Mouse (Mus musculus): ENCODE measurements at regions not wholly inside any gene's neighbourhood (a gene's known extent, or its start where the extent isn't known, plus 50 kb on each side); places are given as distances from the start of the nearest gene placed in this dataset.

DNA sequence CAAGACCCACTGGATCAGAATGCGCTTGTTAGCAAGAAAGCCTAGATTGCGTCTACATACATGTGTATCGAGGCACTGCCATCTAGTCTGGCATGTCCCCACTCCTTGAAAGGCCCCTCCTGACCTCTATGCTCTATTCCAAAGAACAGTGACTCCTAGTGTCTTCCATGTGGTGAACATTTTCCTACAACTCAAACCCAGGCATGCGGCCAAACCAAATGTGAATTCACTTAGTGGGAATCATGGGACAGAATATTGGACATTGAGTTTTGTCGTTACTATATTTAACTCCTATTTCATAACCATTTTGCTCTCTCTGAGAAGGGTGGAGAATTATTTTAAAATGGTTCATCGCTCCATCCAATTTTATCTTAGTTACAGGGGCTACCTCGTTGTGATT, 196.7 kb downstream of the Cd47 start:
- no peak overlapping the region for H3K27ac ChIP-seq (ENCODE audit: low read depth)

DNA sequence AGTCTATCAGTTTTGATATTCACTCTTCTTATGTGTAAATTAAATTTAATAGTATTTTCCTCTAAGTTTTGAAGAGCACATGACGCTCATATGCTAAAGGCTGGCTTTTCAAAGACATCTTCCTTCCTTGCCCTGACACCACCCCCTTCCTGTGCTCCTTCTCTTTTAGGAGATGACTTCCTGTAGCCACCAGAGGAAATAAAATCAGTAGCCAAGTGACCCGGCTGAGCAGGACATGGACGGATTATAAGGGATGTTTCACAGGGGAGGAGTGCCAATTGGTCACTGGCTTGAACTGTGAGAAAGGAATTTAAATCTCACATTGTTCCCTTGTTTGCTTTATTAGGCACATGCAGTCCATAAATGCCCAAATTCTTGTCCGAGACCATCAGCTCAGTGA, 200.5 kb downstream of the Cd47 start:
- Histone ChIP-seq H3K4me3 (ENCODE audit: low read depth, low read length) (no peak overlapping the region), H3K4me1 (ENCODE audit: control insufficient read depth, insufficient read depth) (no peaks in the 10 kb centered on the region), H3K36me3 (replicated peaks; ENCODE audit: control insufficient read depth, insufficient read depth, low read length) (no peaks in the 10 kb centered on the region), H3K9me3 (replicated peaks; ENCODE audit: control insufficient read depth, low read length) (no peaks in the 10 kb centered on the region), H3K9ac (replicated peaks; ENCODE audit: low read depth, low read length) (no peak overlapping the region), H3K27ac (ENCODE audit: low read depth) (no peak overlapping the region), H3K4me2 (ENCODE audit: low read depth, low read length) (no peak overlapping the region), H3K27me3 (ENCODE audit: control insufficient read depth, insufficient read depth, low read length) (no peaks in the 10 kb centered on the region)
- 51% methylated on average over 4 of the region's 4 CpGs for WGBS
- no peak for DNase-seq (ENCODE audit: low spot score)
- TF ChIP-seq CTCF (IDR thresholded peaks at IDR 0.05; ENCODE audit: low read depth) (no peak), EP300 (IDR thresholded peaks at IDR 0.05; ENCODE audit: low read depth) (no peak)
- ATAC-seq (ENCODE audit: insufficient read depth, low read depth), result no peak

More for the DNA sequence above, 196.7 kb downstream of the Cd47 start:
- no peaks in the 10 kb centered on the region for H3K27me3 ChIP-seq (ENCODE audit: control insufficient read depth, insufficient read depth, low read length)
- no peaks in the 10 kb centered on the region for H3K4me1 ChIP-seq (ENCODE audit: control insufficient read depth, insufficient read depth)
- no peak for TF ChIP-seq EP300 (IDR thresholded peaks at IDR 0.05; ENCODE audit: low read depth)
- TF ChIP-seq CTCF (IDR thresholded peaks at IDR 0.05; ENCODE audit: low read depth), result peak; percentile 39
- peak; percentile 39 for DNase-seq (ENCODE audit: low spot score)
- H3K4me2 ChIP-seq (ENCODE audit: low read depth, low read length), result no peak overlapping the region
- 67% methylated on average over 7 of the region's 7 CpGs for WGBS
- H3K4me3 ChIP-seq (ENCODE audit: low read depth, low read length), result no peak overlapping the region
- no peaks in the 10 kb centered on the region for H3K9me3 ChIP-seq (replicated peaks; ENCODE audit: control insufficient read depth, low read length)
- no peak overlapping the region for H3K9ac ChIP-seq (replicated peaks; ENCODE audit: low read depth, low read length)
- 0 out of 2 replicates have a peak, but pooled peaks have one; percentile 44 for ATAC-seq (ENCODE audit: insufficient read depth, low read depth)
- no peaks in the 10 kb centered on the region for H3K36me3 ChIP-seq (replicated peaks; ENCODE audit: control insufficient read depth, insufficient read depth, low read length)

DNA sequence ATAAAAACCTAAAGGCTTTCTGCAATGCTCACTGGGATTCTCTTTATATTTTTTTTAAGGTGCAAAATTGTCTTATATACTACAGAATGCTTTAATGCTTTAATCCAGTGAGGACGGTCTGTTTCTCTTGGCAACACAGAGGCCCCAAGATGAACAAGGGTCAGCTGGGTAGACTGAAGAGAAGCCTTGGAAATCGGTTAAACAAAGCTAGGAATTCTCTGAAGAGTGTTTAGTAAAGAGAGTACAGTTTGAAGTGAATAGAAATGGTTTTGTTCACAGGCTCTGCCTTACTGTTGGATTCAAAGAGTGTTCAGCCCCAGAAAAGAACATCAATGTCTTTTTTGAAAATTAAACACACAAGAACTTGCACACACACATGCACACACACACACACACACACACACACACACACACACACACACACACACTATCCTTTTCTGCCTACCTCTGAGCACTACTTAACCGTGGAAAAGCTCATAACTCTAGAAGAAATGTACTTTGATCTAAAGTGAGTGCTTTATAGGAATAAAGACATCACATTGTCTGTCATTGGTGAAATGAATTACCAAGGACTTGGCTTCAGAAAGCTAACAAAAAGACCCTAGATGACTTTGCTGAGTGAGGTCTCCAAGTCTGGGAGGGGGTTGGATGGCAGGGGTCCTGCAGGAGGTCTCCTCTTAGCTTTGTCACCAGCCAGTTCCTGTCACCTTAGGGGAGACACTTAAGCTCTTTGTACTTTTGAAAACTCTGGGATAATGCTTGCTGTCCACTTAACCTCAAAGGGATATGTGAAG, 201.5 kb downstream of the Cd47 start:
- Histone ChIP-seq H3K4me2 (ENCODE audit: low read depth, low read length) (no peak overlapping the region), H3K27me3 (ENCODE audit: control insufficient read depth, insufficient read depth, low read length) (no peaks in the 10 kb centered on the region), H3K4me1 (ENCODE audit: control insufficient read depth, insufficient read depth) (no peaks in the 10 kb centered on the region), H3K9me3 (replicated peaks; ENCODE audit: control insufficient read depth, low read length) (no peaks in the 10 kb centered on the region), H3K27ac (ENCODE audit: low read depth) (no peak overlapping the region), H3K4me3 (ENCODE audit: low read depth, low read length) (no peak overlapping the region), H3K36me3 (replicated peaks; ENCODE audit: control insufficient read depth, insufficient read depth, low read length) (no peaks in the 10 kb centered on the region), H3K9ac (replicated peaks; ENCODE audit: low read depth, low read length) (no peak overlapping the region)
- ATAC-seq (ENCODE audit: insufficient read depth, low read depth) (no peak), DNase-seq (ENCODE audit: low spot score) (no peak)
- no peak for TF ChIP-seq EP300 (IDR thresholded peaks at IDR 0.05; ENCODE audit: low read depth)
- no peak for TF ChIP-seq CTCF (IDR thresholded peaks at IDR 0.05; ENCODE audit: low read depth)
- 48% methylated on average over 3 of the region's 3 CpGs for WGBS

DNA sequence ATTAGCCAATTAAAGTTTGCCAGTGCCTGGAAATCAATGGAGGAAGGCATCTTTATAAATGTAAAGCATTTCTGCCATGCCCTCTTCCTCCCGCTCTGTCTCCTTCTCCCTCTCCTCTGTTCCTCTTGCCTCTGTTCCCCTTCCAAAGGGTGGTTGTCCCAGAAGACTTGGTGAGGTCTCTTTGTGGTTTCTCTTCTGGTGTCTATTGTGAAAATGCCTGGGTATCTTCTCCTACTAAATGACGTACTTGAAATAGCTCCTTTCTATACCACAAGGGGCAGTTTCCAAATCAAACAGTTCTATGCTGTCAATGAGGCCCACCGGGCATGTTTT, 202.1 kb downstream of the Cd47 start:
- H3K4me2 ChIP-seq (ENCODE audit: low read depth, low read length), result no peak overlapping the region
- no peaks in the 10 kb centered on the region for H3K9me3 ChIP-seq (replicated peaks; ENCODE audit: control insufficient read depth, low read length)
- ATAC-seq (ENCODE audit: insufficient read depth, low read depth) (no peak), DNase-seq (ENCODE audit: low spot score) (no peak)
- TF ChIP-seq CTCF (IDR thresholded peaks at IDR 0.05; ENCODE audit: low read depth) (no peak), EP300 (IDR thresholded peaks at IDR 0.05; ENCODE audit: low read depth) (no peak)
- WGBS, result 67% methylated on average over 3 of the region's 3 CpGs
- no peak overlapping the region for H3K27ac ChIP-seq (ENCODE audit: low read depth)
- no peak overlapping the region for H3K4me3 ChIP-seq (ENCODE audit: low read depth, low read length)
- no peaks in the 10 kb centered on the region for H3K36me3 ChIP-seq (replicated peaks; ENCODE audit: control insufficient read depth, insufficient read depth, low read length)
- no peaks in the 10 kb centered on the region for H3K27me3 ChIP-seq (ENCODE audit: control insufficient read depth, insufficient read depth, low read length)
- no peak overlapping the region for H3K9ac ChIP-seq (replicated peaks; ENCODE audit: low read depth, low read length)
- H3K4me1 ChIP-seq (ENCODE audit: control insufficient read depth, insufficient read depth), result no peaks in the 10 kb centered on the region

DNA sequence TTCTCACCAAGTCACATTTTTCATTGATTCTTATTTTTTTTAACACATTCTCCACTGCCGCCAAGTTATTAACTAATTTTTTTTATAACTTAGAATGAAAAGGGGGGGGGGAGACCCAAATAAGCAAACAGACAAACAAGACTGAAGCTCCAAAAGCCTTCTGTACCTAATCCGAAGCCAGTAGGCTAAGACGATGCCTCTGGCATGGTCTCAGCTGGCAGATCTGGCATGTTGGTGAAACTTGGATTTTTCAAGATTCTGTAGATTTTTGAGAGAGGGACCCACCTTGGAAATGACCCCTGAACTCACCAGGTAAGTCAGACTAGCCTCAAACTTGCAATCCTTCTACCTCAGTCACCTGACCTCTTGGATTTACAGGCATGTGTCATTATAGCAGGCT, 208.7 kb downstream of the Cd47 start:
- Histone ChIP-seq H3K4me1 (ENCODE audit: control insufficient read depth, insufficient read depth) (peaks cover 19% of the 10 kb centered on the region; the same call in 1 of the 2 replicates), H3K9ac (replicated peaks; ENCODE audit: low read depth, low read length) (no peak overlapping the region), H3K27me3 (ENCODE audit: control insufficient read depth, insufficient read depth, low read length) (no peaks in the 10 kb centered on the region), H3K4me3 (ENCODE audit: low read depth, low read length) (no peak overlapping the region), H3K4me2 (ENCODE audit: low read depth, low read length) (no peak overlapping the region), H3K27ac (ENCODE audit: low read depth) (no peak overlapping the region), H3K36me3 (replicated peaks; ENCODE audit: control insufficient read depth, insufficient read depth, low read length) (no peaks in the 10 kb centered on the region), H3K9me3 (replicated peaks; ENCODE audit: control insufficient read depth, low read length) (no peaks in the 10 kb centered on the region)
- TF ChIP-seq CTCF (IDR thresholded peaks at IDR 0.05; ENCODE audit: low read depth) (no peak), EP300 (IDR thresholded peaks at IDR 0.05; ENCODE audit: low read depth) (no peak)
- DNase-seq (ENCODE audit: low spot score) (no peak), ATAC-seq (ENCODE audit: insufficient read depth, low read depth) (no peak)
- 84% methylated on average over 3 of the region's 3 CpGs for WGBS

DNA sequence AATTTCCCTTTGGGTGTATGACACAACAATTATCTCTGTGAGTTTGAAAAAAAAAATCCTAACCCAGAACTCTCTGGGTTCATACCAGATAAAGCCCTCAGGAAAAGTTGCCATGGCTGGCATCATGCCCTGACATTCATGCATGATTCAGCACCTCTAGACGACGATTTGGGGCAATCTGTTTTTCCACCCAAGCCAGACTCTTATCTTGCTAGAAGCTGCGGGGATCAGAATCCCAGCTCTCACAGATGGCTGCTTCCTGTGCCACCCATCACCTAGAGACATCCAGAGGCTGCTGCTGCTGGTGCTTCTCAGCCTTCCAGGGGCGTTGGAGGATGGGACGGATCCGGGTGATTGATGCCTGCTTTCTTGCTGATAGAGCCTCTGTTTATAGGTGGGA, 209.2 kb downstream of the Cd47 start:
- Histone ChIP-seq H3K27ac (ENCODE audit: low read depth) (no peak overlapping the region), H3K9me3 (replicated peaks; ENCODE audit: control insufficient read depth, low read length) (no peaks in the 10 kb centered on the region), H3K4me3 (ENCODE audit: low read depth, low read length) (no peak overlapping the region), H3K36me3 (replicated peaks; ENCODE audit: control insufficient read depth, insufficient read depth, low read length) (no peaks in the 10 kb centered on the region), H3K4me2 (ENCODE audit: low read depth, low read length) (no peak overlapping the region), H3K27me3 (ENCODE audit: control insufficient read depth, insufficient read depth, low read length) (no peaks in the 10 kb centered on the region), H3K9ac (replicated peaks; ENCODE audit: low read depth, low read length) (no peak overlapping the region), H3K4me1 (ENCODE audit: control insufficient read depth, insufficient read depth) (peaks cover 19% of the 10 kb centered on the region; the same call in 1 of the 2 replicates)
- TF ChIP-seq EP300 (IDR thresholded peaks at IDR 0.05; ENCODE audit: low read depth), result no peak
- no peak for TF ChIP-seq CTCF (IDR thresholded peaks at IDR 0.05; ENCODE audit: low read depth)
- WGBS, result 20% methylated on average over 6 of the region's 6 CpGs
- no peak for ATAC-seq (ENCODE audit: insufficient read depth, low read depth)
- no peak for DNase-seq (ENCODE audit: low spot score)
